Mouse (Mus musculus): ENCODE measurements at regions not wholly inside any gene's neighbourhood (a gene's known extent, or its start where the extent isn't known, plus 50 kb on each side); places are given as distances from the start of the nearest gene placed in this dataset.

DNA sequence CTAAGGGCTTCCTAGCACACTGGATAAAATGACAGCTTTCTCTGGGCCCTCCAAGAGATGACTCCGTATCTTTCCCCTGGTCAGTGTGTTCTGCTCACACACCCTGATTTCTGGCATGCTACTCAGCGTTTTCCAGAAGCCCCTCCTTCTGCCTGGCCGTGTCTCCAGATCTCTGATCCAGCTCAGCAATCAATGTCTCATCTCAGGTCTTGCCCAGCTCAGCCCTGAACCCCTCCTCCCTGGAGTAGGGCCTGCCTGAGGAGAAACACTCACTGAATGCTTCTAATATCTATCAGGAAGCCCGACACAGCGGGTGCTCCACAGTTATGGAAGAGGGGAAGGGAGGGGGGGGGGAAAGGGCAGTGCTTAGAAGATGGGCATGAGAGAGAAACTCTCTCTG, 101.9 kb upstream of the 1700021F07Rik start:
- DNase-seq, result no peak

DNA sequence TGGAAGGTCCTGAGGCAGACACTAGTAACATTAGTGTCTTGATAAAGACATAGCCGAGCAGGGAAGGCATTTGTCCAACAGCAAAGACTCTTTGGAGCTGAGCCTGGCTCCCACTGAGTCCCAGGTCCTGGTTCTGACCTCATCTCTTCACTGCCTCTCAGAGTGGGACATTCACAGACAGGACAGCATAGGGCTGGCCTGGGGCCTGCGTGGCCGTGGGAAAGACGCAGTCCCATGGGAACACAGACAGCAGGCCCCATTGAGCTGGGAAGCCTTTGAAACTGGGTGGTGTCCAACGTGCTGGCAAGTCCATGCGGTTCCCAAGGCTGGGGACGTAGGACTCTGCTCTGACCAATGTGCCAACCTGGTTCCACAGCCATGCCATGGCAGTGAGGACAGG, 97.5 kb upstream of the 1700021F07Rik start:
- no peak for DNase-seq

DNA sequence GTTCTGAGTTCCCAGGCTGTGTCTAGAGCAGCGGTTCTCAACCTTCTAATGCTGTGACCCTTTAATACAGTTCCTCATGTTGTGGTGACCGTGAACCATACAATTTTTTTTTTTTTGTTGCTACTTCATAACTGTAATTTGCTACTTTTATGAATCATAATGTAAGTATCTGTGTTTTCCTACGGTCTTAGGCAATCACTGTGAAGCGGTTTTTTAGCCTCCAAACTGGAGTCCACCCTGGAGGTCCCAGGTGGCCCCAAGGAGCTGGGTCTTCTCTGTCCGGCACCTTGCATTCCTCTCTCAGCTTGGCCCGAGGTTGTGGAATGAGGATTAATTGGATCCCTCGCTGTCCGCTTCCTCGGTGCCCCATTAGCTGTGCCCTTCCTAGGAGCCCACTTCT, 96.6 kb upstream of the 1700021F07Rik start:
- DNase-seq, result no peak

DNA sequence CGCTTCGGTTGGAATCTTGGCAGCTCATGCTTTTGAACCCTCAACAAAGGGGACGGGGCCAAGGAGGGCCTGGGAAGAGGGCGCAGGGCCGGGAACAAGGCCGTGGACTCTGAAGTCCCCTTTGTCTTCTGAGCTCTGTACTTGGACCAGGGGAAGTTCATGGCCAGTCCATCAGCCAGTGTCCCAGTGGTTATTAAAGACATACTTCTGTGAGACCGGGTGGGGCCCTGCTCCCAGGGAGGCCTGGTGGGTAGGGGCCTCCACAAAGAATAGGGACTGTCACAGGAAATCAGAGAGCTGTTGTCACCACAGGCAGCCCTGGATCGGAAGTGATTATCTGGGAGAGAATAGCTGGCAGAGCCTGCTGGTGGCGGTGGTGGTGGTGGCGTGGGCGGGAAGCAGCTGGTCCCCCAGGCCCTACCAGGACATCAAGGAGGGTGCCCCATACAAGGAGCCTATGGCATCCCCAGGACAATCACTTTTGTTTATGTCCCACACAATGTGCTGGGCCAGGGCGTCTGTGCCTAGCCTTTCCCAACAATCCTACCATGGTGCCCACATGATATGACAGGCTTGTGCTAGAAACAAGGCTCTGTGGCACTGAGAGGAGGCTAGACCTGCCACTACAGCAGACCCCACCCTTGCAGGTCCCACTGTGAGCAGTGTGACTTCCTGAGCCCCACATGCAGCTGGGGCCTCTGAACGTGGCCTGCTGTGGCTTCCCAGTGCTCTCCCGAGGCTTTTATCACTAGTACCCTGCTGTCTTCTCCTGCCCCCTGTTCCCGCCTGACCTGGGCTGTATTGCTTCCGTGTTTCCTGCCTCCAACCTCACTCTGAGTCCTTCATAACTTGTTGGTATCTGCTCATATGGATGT, 96.0 kb upstream of the 1700021F07Rik start:
- no peak for DNase-seq

DNA sequence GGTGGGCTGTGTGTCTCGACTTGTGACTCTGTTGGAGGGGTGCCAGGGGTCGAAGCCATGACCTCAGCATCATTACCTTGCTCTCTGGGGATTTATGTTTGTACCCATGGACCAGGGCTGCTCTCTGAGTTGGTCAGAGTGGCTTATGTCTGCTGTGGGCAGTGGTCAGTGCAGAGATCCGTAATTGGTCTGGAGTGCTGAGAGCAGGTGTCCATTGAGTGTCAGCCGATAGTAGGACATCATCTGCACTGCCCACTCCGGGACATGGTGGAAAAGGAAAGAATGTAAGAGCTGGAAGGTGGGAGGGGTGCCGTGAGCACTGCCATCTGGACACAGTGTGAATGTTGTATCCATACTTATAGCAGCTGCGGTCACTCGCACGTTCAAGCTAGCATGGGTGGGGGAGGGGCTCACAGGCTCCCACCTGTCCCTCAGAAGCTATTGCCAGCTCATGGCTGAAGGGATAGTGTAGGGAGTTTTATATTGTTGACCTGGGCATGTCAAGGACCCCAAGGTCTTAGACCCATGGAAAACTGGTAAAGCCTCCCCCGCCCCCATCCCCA, 94.4 kb upstream of the 1700021F07Rik start:
- no peak for DNase-seq

DNA sequence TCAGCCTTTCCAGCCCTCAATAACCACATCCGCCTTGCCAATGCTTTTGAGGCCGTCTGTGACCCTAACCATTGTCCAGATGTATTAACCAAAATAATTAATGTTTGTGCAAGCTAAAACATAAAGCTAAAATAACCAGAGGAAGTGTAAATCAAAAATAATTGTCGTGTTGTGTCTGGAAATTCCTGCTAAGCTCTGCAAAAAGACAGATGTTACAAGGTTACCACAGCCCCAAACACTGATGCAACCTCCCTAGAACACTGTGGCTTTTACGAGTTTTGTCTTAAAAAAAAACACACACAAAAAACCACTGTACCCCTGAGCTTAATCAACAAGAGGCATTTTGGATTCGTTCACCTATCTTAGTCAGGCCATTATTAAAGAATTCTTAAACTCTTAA, 90.5 kb upstream of the 1700021F07Rik start:
- DNase-seq, result no peak

DNA sequence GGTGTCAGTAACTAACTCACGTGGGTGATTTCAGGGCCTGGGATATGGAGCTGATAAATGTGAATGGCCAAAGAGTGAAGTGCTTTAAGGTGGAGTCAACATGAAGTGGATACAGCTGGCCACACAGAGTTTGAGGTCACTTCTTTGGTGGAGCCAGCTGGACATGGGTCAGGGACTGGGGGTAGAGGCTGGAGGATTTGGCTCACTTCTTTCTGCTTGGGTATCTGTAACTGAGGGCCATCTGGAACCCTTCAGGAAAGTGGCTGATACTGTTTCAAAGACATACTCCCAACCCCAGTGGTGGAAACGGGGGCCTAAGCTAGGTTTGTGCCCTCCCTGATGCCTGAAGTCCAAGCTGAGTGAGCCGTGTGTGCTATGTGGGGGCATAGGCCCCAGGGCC, 90.1 kb upstream of the 1700021F07Rik start:
- no peak for DNase-seq

DNA sequence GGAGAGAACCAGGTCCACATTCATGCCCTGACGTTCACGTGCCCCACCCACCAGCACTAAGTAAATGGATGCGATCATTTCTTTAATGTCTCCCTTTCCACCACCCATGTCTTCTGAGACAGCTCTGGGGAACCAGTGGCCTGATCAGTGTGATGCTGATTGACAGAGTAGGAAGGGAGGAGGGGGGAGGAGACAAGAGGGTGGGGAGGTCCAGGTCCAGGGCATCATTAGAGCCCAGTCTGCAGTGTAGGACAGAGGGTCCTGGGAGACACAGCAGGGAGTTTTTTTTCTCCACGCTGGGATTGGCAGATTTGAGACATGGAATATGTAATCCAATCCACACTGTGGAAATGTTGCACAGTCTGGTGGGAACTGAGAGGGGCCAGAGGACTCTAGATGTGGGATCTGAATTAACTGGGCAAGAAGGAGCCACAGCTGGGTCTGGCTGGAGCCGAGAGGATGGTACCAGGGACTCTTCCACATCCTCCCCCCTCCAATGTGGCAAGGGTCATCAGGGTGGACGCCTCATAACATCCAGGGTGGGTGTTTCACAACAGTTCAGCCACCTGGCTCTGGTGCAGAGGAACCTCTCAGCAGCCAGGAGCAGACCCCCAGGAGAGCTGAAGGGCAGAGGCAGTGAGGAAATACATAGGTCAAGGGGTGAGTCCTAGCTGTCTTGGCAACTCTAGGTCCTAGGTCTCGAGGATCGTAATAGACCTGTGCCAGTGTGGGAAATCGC, 89.3 kb upstream of the 1700021F07Rik start:
- DNase-seq, result no peak

DNA sequence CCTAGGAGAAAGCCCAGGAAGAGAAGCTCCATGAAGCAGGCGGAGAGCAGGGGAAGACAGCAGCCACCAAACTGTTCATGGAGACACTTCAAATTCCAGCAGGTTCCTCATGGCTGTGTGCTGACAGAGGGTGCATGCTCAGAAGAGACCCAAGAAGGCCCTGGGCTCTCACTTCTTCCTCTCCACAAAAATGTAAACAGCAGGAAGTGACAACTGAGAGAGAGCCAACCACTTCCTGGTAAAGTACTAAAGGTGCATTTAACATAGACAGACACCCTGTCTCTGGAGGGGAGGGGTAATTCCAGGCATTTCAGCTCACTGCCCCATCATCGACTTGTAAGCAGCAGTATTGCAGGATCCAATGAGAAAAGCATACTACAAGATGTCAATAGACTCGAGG, 85.8 kb upstream of the 1700021F07Rik start:
- no peak for DNase-seq

DNA sequence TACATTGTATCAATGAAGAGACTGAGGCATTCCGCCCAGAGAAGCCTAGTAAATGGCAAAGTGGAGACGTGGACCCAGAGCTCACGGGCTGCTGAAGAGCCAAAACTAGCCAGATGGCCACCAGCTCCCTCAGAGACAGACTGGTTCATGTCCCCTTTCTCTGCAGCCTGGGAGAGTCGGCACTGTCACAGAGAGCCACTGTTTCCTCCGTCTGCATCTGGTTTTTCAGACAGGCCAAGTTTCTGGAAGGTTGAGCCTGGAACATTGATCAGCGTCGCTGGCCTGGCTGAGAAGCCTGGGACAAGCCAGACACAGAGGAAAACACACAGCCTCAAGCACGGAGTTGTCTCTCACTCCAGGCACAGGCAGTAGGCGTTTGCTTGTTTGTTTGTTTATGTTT, 83.4 kb upstream of the 1700021F07Rik start:
- no peak for DNase-seq

DNA sequence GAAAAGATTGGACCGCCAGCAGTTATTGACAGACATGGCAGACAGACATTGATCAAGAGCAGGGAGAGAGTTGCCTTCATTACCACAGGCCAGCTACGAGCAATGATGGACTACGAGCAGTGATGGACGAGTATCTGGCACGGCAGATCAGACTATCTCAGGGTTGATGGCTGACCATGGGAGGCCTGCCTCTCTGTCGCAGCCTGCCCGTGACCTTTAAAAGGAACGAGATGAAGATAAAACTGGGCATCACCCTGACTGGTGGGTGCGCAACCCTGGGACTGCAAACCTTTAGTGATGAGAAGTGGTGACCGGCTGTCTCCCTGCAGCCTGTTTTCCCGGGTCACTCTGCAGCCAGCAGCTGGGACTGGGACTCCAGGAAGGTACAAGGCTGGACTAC, 80.3 kb upstream of the 1700021F07Rik start:
- DNase-seq, result no peak

DNA sequence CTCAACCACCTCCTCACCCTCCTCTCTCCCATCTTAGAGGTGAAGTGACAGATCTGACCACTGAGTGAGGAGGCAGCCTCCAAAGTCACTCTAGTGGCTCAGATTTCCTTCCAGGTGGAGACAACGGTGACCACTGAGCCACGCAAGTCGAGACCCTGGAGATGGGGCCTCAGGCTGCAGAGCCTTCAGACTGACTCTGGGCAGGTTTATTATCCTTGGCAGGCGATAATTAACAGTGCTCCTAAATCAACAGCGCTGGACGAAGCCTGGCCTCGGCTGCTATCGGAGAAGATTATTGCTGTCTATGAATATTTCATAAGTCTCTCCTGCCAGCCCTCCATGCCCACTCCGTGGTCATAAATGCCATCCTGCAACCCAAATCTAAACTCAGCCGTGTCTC, 79.1 kb upstream of the 1700021F07Rik start:
- no peak for DNase-seq

DNA sequence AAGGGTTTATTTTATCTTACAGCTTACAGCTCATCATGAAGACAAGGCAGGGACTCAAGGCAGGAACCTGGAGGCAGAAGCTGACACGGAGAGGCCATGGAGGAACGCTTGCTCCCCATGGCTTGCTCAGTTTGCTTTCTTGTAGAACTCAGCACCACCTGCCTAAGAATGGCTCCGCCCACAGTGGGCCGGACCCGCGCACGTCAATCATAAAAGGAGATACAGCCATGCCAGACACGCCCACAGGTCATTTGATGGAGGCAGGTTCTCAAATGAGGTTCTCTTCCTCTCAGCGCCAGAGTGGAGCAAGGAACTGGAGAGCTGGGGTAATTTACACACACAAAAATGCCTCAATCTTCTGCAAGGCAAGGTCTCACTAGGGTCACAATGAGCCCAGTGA, 78.0 kb upstream of the 1700021F07Rik start:
- no peak for DNase-seq

DNA sequence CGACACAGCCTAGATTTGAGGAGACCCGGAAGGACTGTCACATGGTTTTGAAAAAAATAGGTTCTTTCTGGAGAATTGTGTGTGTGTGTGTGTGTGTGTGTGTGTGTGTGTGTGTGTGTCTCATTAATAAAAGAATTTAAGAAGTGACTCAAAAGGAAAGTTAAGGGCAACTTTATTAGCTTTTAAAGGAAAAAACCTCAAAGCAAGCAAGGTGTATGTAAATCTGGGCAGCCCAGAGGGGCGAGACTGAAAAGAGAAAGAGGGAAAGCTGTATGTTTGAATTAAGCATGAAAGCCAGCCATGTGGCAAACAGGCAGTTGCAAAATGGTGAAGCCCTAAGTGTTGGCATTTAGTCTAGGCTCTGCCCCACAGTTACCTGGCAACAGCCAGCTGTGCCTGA, 77.3 kb upstream of the 1700021F07Rik start:
- DNase-seq, result no peak

DNA sequence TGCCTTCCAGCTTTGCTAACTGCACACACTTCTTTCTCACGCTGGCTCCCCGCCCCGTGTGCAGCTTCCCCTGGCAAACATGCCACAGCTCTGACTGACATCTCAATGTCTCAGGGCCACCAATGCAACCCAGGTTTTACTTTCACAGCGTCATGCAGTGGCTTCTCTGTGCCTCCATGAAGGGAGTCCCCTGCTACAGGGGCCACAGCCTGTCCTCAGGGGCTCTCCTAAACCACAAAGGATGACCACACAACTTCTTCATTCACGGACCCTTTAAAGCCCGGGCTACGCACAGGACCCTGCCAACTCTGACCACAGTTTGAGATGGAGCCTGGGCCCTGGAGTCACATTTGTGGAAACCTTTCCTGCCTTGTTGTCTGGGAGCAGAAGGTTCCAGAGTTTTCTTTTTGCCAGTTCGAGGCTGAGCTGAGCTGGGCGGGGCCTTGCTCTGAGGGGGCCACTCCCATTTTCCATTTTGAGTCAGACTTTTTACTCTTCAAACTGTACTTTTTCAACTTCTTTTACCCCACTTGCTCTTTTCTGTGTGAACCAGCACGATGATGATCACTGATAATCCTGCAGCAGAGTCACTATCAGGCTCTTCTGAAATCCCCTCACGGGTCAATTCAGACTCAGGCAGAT, 73.7 kb upstream of the 1700021F07Rik start:
- no peak for DNase-seq

DNA sequence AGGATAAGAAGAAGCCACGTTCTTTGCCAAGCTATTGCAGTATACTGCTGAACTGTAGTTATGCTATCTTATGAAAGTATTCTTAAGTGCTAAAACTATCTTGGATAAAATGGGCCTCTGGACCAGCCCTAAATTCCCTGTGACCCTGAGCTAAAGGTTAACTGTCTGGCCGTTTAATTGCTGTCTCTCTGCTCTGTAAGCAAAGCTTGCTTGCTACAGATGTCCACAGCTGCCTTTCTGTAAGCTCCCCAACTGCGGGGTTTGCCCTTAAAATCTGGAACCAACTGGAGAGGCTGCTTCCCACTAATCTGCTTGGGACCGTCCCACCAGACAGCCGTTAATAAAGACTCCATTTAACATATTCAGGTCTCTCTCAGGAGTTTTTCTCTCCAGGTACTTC, 73.2 kb upstream of the 1700021F07Rik start:
- DNase-seq, result no peak

DNA sequence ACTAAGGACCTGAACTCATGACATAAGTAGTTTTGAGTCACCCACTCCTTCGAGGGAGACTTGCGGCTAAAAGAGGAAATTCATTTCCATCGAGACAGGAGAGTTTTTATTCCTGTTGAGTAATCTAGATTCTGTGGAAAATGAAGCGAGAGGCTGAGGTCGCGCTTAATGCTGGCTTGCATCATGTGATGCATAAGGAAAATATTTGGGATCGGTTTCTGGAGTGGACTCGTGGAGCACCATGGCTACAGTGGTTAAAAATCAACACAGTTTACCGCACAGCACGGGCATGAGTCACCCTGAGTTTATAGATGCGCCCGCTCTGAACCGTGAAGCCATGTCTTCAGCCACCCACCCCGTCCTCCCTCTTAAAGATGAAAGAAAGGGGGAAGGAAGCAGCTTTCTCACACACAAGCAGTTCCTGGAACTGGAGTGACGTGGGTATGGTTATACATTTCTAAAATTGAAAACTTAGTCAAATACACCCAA, 70.3 kb upstream of the 1700021F07Rik start:
- DNase-seq, result no peak

DNA sequence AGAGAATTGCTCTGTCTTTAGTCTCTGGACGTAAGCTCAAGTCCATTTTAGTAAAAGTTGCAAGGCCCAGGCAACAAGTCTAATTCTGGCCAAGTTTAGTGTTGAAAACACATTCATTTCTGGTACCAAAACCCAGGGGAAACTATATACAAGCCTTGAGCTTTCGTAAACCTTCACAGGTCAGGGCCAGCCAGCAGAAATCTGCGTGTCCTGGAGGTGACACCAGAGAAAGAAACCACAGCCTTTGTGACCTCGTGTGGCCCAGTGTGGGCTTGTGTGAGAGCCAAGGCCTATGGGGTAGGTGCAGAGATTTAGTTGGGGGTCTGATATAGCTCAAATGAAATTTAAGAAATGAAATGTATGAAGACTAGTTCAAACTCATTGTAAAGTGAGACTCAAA, 69.6 kb upstream of the 1700021F07Rik start:
- DNase-seq, result no peak

DNA sequence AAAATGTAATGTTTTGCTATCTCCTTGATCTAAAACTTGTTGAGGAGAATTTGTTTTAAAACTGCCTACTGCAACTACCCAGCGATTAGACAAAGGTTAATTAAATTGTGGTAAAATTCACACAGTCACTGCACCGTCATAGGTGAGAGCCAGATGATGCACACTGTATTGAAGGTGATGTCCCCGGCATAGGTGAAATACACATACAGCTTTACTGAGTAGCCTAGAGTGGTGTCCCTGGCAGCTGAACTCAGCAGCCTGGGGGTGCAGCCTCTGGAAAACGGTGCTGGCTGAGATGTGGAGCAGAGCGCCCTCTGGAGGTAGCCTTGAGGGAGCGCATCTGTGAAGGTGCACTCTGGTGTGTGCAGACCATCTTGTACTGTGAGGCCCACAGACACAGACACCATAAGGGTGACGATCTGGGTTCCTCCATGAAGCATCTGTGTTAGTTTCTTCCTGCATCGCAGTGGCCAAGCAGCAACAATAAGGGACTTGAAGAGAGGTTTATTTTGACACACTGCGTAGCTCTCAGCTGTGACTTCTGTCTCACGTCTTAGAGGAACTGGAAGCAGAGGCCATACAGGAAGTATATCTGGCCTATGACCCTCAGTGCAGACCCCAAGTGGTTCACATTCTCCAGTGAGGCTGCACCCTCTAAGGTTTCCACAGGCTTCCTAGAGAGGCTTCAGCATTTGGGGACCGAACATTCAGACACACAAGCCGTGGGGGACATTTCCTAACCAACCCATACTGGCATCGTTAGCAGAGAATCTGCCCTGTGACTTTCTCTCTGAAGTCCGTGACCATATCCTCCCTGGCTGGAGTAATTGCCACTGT, 68.6 kb upstream of the 1700021F07Rik start:
- no peak for DNase-seq

DNA sequence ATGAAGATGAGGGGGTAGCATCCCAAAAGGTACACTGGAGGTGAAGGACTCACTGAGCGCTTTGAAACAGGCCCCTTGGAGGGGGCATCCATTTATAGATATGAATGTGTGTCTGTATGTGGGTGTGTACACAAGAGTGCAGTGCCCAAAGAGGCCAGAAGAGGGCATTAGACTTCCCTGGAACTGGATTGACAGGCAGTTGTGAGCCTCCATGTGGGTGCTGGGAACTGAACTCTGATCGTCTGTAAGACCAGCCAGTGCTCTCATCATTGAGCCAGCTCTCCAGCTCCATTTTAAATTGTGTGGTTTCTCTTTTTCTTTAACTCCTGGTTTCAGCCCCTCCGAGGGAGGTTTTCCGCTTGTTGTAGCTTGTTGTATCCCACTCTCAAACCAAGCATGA, 67.6 kb upstream of the 1700021F07Rik start:
- no peak for DNase-seq

DNA sequence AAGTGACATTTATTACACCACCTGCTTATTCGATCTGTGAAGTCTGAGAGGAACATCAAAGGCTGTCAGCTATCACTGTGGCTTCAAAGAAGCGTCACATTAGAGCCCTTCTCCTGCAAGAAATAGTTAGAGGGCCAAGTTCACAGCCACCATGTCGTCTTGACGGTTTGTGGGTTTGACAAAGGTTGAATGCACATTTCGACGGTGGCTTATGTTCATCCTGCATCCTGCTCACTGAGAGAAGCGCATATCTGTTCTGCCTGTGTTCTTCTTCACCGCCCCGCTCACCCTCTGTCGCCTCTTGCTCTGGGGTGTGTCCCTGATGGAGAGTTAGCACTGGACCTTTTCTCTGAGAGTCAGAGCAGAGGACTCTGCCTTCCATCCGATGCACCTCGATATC, 67.2 kb upstream of the 1700021F07Rik start:
- no peak for DNase-seq

DNA sequence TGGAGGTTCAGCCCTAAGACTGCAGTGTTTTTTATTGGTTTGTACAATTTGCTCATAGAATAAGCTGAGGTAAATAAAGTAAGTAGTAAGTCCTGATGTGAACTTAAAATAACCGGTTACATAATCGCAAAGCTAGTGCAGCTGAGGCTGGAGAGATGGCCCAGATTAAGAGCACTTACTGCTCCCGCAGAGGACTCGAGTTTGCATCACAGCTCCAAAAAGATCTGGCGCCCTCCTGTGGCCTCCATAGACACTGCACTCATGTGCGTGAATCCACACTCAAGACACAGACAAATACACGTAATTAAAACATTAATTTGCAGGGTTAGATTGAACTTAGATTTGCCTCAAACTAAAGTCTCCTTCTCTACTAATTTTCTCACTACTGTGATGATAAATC, 66.3 kb upstream of the 1700021F07Rik start:
- no peak for DNase-seq
